Mouse (Mus musculus) spleen, postnatal 10 days (tissue): ENCODE data around the gene Rab11a.

Experiments
- DNase-seq, 2 experiments: peaks; one replicate each; pipeline ENCODE4 v3.0.0; 2021 to 2022; ENCODE audit warnings: low spot score in 2 of 2

Gene Rab11a

DNA sequence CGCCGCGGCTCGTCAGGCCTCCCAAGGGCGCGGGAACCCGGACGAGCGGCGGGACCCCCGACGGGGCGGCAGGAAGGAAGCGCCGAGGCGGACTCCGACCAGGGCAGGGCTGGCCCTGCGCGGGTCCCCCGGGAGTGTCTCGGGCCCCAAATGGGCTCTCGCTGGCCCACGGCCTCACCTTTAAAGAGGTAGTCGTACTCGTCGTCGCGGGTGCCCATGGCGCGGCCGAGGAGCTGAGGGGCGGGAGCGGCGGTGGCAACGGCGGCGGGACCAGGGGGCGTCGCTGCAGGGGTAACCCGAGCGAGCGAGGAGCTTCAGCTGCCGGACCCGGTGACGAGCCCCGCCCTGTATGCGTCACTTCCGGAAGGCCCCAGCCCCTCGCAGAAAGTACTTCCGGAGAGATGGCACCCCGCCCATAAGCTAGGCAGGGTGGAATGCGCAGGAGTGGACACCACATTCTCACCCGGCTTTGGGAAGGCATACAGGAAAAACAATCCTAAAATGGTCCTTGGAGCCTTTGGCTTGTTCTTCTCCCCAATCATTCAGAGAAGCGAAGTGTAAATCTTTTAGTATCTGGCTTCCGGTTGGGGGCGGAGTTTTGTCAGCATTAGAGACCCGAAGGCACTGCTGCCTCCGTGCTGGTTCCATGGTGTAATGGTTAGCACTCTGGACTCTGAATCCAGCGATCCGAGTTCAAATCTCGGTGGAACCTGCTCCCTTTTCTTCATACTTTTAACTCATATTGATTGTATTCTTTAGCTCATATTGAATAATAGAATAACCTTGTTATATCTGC lies at the start of gene Rab11a:
Gene Rab11a (minus strand): TSS at position 353 of the 796 bp plus-strand sequence.
- DNase-seq, result peak; percentile 96 to 98

DNA sequence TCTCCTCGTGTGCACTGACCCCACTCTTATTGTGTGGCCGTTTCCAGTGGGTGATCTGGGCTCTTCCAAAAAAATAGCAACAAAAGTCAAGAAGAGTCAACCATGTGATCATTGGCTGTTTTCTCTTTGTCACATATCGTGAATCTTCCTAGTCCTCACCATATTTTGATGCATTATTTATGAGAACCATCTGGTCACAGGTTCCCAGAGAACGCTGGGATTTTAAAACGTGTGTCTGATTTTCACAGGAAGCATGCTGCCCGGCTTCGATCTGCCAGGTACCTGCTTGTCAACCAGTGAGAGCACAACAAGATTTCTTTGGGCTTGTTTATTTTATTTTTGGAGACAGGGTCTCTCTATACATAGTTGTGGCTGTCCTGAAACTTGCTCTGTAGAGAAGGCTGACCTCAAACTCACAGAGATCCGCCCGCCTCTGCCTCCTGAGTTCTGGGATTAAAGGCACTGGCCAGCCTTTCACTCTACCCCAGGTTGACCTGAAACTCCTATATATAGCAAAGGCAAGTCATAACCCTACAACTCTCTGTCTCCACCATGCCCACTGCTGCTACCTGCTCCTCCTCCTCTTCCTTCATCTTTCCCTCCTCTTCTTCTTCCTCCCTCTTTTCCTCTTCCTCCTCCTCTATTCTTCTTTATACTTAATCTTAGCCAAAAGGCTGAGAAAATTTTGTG lies 48.8 kb upstream of the Rab11a start:
- DNase-seq, result no peak

GRCm38 (mm10) chr9:64784841-64785240 lies 47.3 kb upstream of the Rab11a start:
- peak; percentile 83 to 92 for DNase-seq

- DNase-seq, result no peak
Observed at GRCm38 (mm10) chr9:64783511-64783910, 46.0 kb upstream of the Rab11a start.

- DNase-seq, result no peak
Observed at GRCm38 (mm10) chr9:64779628-64780027, 42.1 kb upstream of the Rab11a start.

DNA sequence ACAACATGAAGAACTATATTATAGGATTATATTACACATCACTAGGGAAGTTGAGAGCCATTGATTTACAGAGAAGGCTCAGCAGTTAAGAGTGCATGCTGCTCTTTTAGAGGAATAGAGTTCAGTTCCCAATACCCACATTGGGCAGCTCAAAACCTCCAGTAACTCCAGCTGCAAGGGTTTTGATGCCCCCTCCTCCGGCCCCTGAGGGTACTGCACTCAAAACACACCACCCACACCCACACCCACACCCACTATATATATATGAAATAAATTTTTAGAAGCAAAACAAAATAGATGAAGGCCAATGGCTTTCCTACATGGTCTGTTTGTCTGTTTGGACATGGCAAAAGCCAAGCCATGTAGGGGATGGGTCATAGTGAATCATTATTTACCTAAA lies 40.6 kb upstream of the Rab11a start:
- peak in 1 of 2 experiments; percentile 62 for DNase-seq

DNA sequence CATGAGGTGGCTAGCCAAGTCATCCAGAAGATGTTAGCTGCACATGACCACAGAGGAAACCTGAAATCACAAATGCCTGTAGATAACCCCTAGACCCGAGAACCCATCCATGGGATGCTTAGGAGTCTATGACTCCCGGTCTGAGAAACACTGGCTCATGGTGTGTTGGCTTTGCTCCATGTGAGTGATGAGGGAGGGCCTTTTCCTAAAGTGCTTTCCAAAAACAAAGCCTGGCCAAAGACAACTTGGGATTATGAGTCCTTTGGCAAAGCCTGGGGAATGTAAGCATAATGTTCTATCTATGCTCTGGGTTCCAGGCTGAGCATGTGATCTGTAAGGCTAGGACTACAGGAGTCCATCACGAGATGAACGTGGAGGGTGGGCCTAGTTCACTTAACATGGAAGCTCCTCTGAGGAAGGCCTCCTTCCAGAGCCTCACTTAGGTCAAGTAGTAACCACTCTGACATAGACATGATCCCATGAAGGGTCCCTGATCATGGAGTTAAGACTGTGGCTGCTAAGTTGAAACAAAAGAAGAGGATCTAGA lies 40.0 kb upstream of the Rab11a start:
- no peak for DNase-seq

DNA sequence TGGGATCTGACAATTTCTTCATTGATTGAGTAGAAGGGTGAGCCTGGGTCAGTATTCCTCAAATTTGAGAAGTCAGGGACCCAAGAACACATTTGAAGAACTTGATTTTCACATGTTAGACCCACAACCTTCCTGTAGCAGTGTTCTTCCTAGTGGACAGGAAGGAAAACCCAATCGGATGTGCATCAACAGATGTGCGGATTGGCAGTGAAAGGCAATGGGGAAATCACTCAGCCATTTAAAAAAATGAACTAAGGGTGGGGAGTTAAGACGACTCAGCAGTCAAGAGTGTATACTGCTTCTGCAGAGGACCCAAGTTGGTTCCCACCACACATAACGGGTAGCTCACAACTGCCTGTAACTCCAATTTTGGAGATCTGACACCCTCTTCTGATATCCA lies 37.9 kb upstream of the Rab11a start:
- no peak for DNase-seq

DNA sequence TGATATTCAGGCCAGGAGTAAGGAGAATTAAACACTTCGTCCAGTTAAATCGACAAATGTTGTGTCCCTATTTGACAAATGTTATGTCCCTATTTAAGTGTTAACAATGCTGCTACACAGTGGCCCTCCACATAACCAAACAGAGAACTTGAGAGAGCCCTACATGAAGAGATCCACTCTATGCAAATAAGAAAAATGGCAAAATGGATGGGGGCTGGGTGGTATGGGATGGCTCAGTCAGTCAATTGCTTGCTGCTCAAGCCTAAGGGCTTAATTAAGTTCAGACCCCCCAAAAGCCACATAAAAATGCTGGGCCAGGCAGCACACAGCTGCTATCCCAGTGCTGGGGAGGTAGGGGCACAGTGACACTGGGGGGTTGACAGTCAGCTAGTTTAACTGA lies 37.3 kb upstream of the Rab11a start:
- DNase-seq, result no peak

DNA sequence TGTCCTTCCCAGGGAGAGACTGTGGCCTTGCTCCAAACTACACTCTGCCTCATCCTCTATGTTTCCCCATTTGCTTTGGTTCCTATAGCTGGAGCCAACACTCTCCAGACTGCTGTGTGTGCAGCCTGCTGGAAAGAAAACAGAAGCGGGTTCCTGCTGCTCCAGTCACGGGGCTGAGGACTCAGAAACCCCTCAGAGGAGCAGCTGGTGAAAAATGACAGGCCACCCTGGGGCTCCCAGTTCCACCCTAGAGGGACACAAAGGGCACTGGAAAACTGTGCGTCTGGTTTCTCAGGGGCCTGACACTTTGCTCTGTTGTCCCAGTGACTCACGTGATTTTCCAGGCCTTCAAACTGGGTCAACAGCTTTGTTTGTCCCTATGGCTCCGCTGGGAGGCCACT lies 36.9 kb upstream of the Rab11a start:
- DNase-seq, result no peak

- DNase-seq, result no peak
Observed at GRCm38 (mm10) chr9:64773936-64774335, 36.4 kb upstream of the Rab11a start.

DNA sequence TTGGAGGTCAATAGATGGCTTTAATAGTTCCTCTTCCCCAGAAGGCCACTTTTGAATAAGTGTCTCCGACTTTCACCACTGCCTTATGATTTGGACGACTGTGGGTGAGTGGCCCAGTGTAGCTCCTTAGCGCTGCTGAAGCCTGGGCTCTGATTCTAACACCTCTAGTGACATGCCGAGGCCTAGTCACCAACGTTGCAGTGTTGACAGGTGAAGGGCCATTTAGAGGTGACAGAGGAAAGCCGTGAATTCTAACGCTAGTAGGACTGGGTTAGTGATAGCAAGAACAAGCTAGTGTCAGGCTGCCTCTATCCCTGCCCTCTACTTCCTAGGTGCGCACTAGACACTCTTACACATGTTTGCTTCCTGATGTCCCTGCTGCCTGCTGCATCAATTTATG lies 35.7 kb upstream of the Rab11a start:
- DNase-seq, result no peak

DNA sequence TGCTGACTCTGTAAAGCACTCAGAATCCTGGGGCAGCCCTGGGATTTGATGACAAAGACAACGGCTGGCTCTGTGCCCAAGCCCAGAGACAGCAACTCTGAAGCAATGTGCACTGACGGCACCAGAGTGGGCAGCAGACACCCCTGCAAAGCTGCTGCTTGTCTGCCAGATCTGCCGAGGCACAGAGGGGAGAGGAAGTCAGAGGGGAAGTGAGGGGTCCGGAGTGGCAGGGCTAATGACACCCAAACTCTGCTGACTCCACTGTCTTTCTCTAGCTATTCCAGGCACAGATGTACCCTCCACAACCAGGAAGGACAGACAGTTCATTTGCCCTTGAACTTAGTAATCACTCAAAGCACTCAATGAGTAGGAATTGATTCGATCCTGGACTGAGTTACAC lies 33.7 kb upstream of the Rab11a start:
- DNase-seq, result peak in 1 of 2 experiments; percentile 45

DNA sequence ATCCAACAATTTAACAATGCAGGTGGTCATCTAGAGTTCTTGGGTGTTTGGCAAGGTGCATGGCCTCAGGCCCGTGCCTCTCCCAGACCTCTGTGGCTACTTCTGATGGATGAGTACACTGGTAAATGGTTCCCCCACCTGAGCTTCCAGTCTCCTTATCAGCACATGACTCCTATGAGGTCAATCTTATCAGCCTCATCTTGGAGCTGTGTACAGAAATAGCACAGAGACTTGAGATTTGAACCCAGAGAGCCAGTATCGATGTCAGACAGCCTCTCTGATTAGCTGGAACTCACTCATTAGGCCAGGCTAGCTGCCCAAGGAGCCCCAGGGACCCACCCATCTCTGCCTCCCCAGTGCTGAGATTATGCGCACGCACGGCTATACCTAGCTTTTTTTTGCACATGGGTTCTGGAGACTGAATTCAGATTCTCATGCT lies 32.9 kb upstream of the Rab11a start:
- no peak for DNase-seq

- DNase-seq, result no peak
Observed at GRCm38 (mm10) chr9:64769911-64770310, 32.4 kb upstream of the Rab11a start.

DNA sequence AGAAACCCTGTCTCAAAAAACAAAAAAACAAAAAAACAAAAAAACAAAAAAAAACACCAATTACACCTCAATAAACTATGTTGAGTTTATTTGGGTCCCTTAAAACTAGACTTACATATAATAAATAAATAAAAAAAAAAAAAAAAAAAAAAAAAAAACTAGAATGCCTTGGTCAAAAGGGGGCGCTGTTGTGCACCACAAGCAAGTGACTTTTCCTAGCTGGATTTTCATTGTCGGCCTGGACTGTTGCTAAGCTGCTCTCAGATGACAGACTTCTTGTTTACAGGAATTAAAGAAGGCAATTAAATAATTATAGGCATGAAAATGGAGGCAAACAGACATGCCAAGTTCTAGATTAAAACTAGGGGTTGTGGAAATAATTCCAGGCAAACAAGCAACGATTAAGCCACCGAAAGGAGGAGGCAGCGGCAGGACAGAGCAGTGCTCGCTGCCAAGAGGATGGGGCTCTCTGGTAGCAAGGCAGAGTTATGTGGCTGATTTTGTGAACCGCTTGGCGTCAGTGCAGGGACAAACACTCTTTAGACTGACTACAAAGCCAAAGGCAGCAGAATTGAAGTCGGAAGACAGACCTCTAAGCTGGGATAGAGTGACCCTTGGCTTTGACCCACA lies 31.6 kb upstream of the Rab11a start:
- DNase-seq, result peak in 1 of 2 experiments; percentile 68

GRCm38 (mm10) chr9:64767796-64768195 lies 30.2 kb upstream of the Rab11a start:
- no peak for DNase-seq

DNA sequence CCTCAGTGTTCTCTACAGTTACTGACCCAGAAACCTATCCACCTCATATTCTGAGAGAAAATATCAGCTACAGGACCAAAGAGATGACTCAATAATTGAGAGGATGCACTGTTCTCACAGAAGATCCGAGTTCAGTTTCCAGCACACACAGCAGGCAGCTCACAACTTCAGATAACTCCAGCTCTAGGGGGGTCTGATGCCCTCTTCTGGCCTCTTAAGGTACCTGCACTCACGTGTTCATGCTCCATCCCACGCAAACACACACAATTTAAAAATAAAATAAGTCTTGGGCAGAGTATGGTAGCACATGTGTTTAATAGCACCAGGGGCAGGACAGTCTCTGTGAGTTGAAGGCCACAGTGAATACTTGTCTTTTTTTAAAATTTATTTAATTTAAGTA lies 28.6 kb upstream of the Rab11a start:
- DNase-seq, result no peak

DNA sequence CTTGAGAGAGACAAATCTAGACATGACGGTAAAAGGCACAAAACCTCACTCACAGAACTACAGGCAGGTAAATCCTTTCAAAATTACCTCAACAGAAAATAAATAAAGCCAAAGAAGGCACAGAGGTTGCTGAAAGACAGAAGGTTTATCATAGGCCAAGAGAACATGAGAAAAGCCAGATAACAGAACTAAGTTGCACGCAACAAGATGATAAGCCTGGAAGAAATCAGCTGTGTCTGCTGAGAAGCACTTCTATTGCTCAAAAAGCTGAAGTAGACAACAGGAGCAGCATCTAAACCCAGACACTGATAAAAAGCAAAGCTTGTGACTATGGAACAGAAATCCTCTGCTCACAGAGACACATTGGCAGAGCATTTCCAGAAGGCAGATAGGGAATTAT lies 27.3 kb upstream of the Rab11a start:
- DNase-seq, result no peak

DNA sequence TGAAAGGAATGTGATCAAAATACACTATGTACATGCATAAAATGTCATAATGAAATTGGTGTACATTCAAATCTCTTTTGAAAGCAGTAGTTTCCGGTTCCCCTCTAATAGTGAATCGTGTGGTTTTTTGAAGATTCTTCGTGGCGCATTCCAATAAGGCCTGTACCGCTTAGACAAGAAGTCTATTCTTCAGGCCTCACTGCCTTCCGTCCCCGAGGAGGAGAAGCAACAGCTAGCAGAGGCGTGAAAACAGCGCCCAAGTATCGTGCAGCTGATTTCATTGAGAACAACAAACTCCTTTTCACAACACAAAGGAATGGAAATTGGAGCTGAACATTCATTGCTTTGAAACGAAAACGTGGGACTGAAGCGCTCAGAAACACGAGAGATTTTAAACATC lies 20.5 kb upstream of the Rab11a start:
- DNase-seq, result no peak

DNA sequence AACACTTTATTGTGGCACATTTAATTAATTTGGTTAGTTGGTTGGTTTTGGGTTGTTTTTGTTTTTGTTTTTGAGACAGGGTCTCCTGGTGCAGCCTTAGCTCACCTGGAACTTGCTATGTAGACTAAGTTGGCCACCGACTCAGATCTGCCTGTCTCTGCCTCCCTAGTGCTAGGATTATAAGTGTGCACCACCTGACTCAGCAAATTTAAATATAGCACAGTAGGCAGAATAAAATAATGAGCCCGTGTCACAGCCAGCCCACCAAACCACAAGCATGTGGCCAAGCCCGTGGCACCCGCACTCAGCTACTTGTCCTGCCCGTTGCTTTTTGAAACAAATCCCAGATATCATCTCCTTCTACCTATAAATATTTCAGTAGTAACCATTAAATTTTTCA lies 15.0 kb upstream of the Rab11a start:
- DNase-seq, result no peak

- DNase-seq, result no peak
Observed at GRCm38 (mm10) chr9:64749314-64749713, 11.8 kb upstream of the Rab11a start.
